Mouse (Mus musculus): ENCODE data around the gene Optn. TPM values are rescaled to one million over a fixed set of nuclear protein-coding genes. Genes with fewer than 3 reads are reported as not detected.

The Optn gene
- total RNA-seq, 1 experiment = 4.6 TPM

DNA sequence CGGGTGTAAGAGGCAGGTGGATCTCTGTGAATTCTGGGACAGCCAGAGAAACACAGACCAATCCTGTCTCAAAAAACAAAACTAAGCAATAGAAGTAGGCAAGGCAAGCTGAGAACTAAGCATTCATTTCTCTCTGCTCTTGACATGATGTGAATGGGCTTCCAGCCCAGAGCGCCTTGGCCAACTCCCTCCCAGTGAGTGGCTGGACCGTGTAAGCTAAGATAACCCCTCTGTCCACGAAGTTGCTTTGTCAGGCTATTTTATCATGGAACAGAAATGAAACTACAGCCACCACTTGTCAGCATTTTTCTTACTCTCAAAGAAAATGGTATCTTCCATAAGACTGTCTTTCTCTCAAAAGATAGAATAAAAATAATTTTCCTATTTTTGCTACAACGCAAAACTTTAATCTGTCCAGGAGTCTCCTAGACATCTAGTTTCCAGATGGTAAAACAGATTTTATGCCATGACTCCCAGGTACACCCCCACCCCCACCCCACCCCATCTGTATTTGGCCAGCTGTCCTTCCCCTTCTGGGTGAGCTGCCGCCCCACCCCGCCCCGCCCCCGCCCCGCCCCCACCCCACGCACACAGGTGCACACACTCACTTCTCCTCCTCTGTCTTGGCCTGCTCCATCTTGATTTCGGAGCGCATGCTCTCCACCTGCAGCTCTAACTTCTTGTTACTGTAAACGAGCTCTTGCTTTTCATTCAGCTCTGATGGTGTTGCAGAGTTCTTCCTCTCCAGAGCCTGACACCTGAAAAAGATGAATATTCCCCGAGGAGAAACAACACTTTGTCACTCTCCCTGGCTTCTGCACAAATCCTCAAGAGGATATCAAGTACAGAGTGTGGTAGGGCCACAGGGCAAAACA, 30.1 kb downstream of the Optn start:
- H3K36me3 ChIP-seq (ENCODE audit: control insufficient read depth, insufficient read depth, low read length, poor library complexity, severe bottlenecking) = peaks cover 9% of the 10 kb centered on the region; the same call in 1 of the 2 replicates
- TF ChIP-seq MAFK (IDR thresholded peaks at IDR 0.05; ENCODE audit: insufficient read depth, low read depth, low read length) (no peak), HCFC1 (IDR thresholded peaks at IDR 0.05; ENCODE audit: borderline replicate concordance, insufficient read depth, low read length) (no peak)
- peak overlapping the region in 1 of 2 experiments; percentile 40; a peak in 1 of 4 replicates for H3K4me3 ChIP-seq (ENCODE audit: insufficient read depth in 1 of 2, low read depth in 1 of 2, low read length in 2 of 2, poor library complexity in 1 of 2, severe bottlenecking in 1 of 2)
- in situ Hi-C loops (cut with MboI; ENCODE audit: low sequenced_read_pairs in 2 of 2, unreplicated experiment in 2 of 2) = no loop called here
- H3K9ac ChIP-seq (ENCODE audit: insufficient read depth, low read depth, low read length, poor library complexity, severe bottlenecking) = no peak overlapping the region
- DNase-seq (ENCODE audit: low read depth, low spot score) = no peak
- H3K4me1 ChIP-seq (ENCODE audit: control insufficient read depth in 2 of 2, insufficient read depth in 2 of 2, low read length in 2 of 2, poor library complexity in 1 of 2) = peaks cover 9 to 17% of the 10 kb centered on the region in 2 experiments; a peak in 3 of 4 replicates
- H3K9me3 ChIP-seq (ENCODE audit: control insufficient read depth, insufficient read depth, low read depth, low read length) = no peaks in the 10 kb centered on the region
- no peak overlapping the region for H3K27ac ChIP-seq (ENCODE audit: insufficient read depth, low read depth, low read length, poor library complexity, severe bottlenecking)

- no peak for DNase-seq (ENCODE audit: low read depth, low spot score)
- H3K9ac ChIP-seq (ENCODE audit: insufficient read depth, low read depth, low read length, poor library complexity, severe bottlenecking) = no peak overlapping the region
- H3K36me3 ChIP-seq (ENCODE audit: control insufficient read depth, insufficient read depth, low read length, poor library complexity, severe bottlenecking) = peaks cover 6% of the 10 kb centered on the region; the same call in 1 of the 2 replicates
- H3K4me1 ChIP-seq (ENCODE audit: control insufficient read depth in 2 of 2, insufficient read depth in 2 of 2, low read length in 2 of 2, poor library complexity in 1 of 2) = peaks cover 9 to 14% of the 10 kb centered on the region in 2 experiments; a peak in 3 of 4 replicates
- TF ChIP-seq ZNF384 (IDR thresholded peaks at IDR 0.05; ENCODE audit: low read depth, low read length) = no peak
- TF ChIP-seq CHD2 (IDR thresholded peaks at IDR 0.05; ENCODE audit: low read depth, low read length) = no peak
- no peak for TF ChIP-seq ZC3H11A (IDR thresholded peaks at IDR 0.05; ENCODE audit: borderline replicate concordance, low read depth, low read length)
- TF ChIP-seq MAFK (IDR thresholded peaks at IDR 0.05; ENCODE audit: insufficient read depth, low read depth, low read length) = no peak
- TF ChIP-seq HCFC1 (IDR thresholded peaks at IDR 0.05; ENCODE audit: borderline replicate concordance, insufficient read depth, low read length) = no peak
- H3K9me3 ChIP-seq (ENCODE audit: control insufficient read depth, insufficient read depth, low read depth, low read length) = no peaks in the 10 kb centered on the region
- in situ Hi-C loops (cut with MboI; ENCODE audit: low sequenced_read_pairs in 2 of 2, unreplicated experiment in 2 of 2) = no loop called here
- no peak overlapping the region for H3K27ac ChIP-seq (ENCODE audit: insufficient read depth, low read depth, low read length, poor library complexity, severe bottlenecking)
- no peak overlapping the region for H3K4me3 ChIP-seq (ENCODE audit: insufficient read depth in 1 of 2, low read depth in 1 of 2, low read length in 2 of 2, poor library complexity in 1 of 2, severe bottlenecking in 1 of 2)
These were observed 31.2 kb downstream of the Optn start for GRCm38 (mm10) chr2:5032665-5033064.

DNA sequence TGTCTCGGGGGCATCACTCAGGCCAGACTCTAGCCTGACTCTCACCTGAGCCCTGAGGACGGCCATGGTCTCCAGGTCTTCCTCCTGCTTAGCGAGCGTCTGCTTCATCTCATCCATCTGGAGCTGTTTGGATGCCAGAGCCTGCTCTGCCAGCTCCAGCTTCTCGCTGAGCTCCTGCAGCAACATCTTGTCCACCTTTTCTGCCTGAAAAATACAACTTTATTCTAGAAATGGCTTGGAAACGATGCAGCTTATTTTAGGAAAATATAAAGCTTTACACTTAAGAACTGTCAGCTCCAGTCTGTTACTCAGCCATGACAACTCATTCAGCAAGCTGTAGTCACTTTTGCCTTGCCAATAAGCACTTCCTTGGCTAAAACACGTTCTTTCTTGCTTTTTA, 32.6 kb downstream of the Optn start:
- in situ Hi-C loops (cut with MboI; ENCODE audit: low sequenced_read_pairs in 2 of 2, unreplicated experiment in 2 of 2) = no loop called here
- Histone ChIP-seq H3K9me3 (ENCODE audit: control insufficient read depth, insufficient read depth, low read depth, low read length) (no peaks in the 10 kb centered on the region), H3K4me3 (ENCODE audit: insufficient read depth in 1 of 2, low read depth in 1 of 2, low read length in 2 of 2, poor library complexity in 1 of 2, severe bottlenecking in 1 of 2) (no peak overlapping the region), H3K36me3 (ENCODE audit: control insufficient read depth, insufficient read depth, low read length, poor library complexity, severe bottlenecking) (peaks cover 3% of the 10 kb centered on the region; the same call in 1 of the 2 replicates), H3K4me1 (ENCODE audit: control insufficient read depth in 2 of 2, insufficient read depth in 2 of 2, low read length in 2 of 2, poor library complexity in 1 of 2) (peaks cover 9 to 11% of the 10 kb centered on the region in 2 experiments; a peak in 3 of 4 replicates), H3K27ac (ENCODE audit: insufficient read depth, low read depth, low read length, poor library complexity, severe bottlenecking) (no peak overlapping the region), H3K9ac (ENCODE audit: insufficient read depth, low read depth, low read length, poor library complexity, severe bottlenecking) (no peak overlapping the region)
- TF ChIP-seq ZC3H11A (IDR thresholded peaks at IDR 0.05; ENCODE audit: borderline replicate concordance, low read depth, low read length) (no peak), CHD2 (IDR thresholded peaks at IDR 0.05; ENCODE audit: low read depth, low read length) (no peak), MAFK (IDR thresholded peaks at IDR 0.05; ENCODE audit: insufficient read depth, low read depth, low read length) (no peak), HCFC1 (IDR thresholded peaks at IDR 0.05; ENCODE audit: borderline replicate concordance, insufficient read depth, low read length) (no peak), ZNF384 (IDR thresholded peaks at IDR 0.05; ENCODE audit: low read depth, low read length) (no peak)
- no peak for DNase-seq (ENCODE audit: low read depth, low spot score)

DNA sequence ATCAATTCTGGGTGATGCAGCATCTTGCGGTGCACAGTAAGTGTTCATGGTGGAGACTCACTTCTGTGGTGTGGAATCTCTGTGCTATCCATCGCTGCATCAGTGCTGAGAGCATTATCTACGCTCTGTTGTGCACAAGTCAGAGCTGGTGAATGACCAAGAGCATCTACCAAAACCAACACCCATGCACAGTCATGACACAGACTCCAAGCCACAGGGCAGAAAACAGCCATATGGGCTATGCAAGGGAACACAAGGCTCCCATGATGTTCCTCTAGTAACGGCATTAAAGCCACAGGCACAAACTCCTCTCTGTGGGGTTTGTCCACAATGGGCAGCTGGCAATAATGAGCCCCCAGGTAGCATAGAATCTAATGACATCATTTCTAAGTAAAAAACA, 34.0 kb downstream of the Optn start:
- Histone ChIP-seq H3K4me3 (ENCODE audit: insufficient read depth in 1 of 2, low read depth in 1 of 2, low read length in 2 of 2, poor library complexity in 1 of 2, severe bottlenecking in 1 of 2) (no peak overlapping the region), H3K27ac (ENCODE audit: insufficient read depth, low read depth, low read length, poor library complexity, severe bottlenecking) (no peak overlapping the region), H3K36me3 (ENCODE audit: control insufficient read depth, insufficient read depth, low read length, poor library complexity, severe bottlenecking) (peaks cover 3% of the 10 kb centered on the region; the same call in 1 of the 2 replicates), H3K4me1 (ENCODE audit: control insufficient read depth in 2 of 2, insufficient read depth in 2 of 2, low read length in 2 of 2, poor library complexity in 1 of 2) (peaks cover 9 to 11% of the 10 kb centered on the region in 2 experiments; a peak in 3 of 4 replicates), H3K9ac (ENCODE audit: insufficient read depth, low read depth, low read length, poor library complexity, severe bottlenecking) (no peak overlapping the region), H3K9me3 (ENCODE audit: control insufficient read depth, insufficient read depth, low read depth, low read length) (no peaks in the 10 kb centered on the region)
- no peak for DNase-seq (ENCODE audit: low read depth, low spot score)
- TF ChIP-seq ZNF384 (IDR thresholded peaks at IDR 0.05; ENCODE audit: low read depth, low read length) = no peak
- in situ Hi-C loops (cut with MboI; ENCODE audit: low sequenced_read_pairs in 2 of 2, unreplicated experiment in 2 of 2) = no loop called here

Measured in ES-E14 (cell line).